Mouse (Mus musculus): ENCODE data around the gene Synpo2l.
A peak's percentile ranks its signal among the peaks of the same experiment; 100 is the strongest.
"Not testable (repeated sequence)": the region's sequence is repeated elsewhere in the genome, so short reads cannot be mapped to it uniquely, and the experiment has no call there.

Synpo2l gene

GRCm38 (mm10) chr14:20668154-20668810, at the start of gene Synpo2l:
Synpo2l (minus strand) TSS chr14:20668354.
- no peak for DNase-seq

DNA sequence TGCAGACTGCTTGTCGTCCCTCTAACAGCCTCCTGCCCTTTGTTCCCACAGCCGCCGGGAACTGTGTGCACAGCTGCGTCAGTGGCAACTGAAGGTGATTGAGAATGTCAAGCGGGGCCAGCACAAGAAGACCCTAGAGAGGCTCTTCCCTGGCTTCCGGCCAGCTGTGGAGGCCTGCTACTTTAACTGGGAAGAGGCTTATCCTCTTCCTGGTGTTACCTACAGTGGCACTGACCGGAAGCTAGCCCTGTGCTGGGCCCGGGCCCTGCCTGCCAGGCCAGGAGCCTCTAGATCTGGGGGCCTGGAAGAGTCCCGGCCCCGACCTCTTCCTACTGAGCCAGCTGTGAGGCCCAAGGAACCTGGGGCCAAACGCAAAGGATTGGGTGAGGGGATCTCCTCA, 45.7 kb upstream of the Synpo2l start:
- no peak for DNase-seq

DNA sequence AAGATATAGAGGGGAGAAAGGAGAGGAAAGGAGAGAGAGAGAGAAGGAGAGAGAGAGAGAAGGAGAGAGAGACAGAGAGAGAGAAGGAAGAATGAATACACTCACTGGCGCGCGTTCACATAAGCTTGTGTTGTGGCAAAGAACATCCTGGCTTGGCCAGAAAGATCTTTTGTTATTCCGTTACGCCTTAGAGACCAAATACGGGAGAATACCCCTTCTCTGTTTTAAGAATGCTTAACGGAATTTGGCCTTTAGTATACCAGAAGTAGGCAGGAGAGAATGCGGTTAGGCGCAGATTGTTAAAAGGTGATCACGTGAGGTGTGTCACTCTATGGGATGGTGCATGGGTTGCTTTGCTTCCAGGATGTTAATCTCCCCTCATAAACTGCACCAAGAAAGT, 40.1 kb upstream of the Synpo2l start:
- DNase-seq, result no peak

DNA sequence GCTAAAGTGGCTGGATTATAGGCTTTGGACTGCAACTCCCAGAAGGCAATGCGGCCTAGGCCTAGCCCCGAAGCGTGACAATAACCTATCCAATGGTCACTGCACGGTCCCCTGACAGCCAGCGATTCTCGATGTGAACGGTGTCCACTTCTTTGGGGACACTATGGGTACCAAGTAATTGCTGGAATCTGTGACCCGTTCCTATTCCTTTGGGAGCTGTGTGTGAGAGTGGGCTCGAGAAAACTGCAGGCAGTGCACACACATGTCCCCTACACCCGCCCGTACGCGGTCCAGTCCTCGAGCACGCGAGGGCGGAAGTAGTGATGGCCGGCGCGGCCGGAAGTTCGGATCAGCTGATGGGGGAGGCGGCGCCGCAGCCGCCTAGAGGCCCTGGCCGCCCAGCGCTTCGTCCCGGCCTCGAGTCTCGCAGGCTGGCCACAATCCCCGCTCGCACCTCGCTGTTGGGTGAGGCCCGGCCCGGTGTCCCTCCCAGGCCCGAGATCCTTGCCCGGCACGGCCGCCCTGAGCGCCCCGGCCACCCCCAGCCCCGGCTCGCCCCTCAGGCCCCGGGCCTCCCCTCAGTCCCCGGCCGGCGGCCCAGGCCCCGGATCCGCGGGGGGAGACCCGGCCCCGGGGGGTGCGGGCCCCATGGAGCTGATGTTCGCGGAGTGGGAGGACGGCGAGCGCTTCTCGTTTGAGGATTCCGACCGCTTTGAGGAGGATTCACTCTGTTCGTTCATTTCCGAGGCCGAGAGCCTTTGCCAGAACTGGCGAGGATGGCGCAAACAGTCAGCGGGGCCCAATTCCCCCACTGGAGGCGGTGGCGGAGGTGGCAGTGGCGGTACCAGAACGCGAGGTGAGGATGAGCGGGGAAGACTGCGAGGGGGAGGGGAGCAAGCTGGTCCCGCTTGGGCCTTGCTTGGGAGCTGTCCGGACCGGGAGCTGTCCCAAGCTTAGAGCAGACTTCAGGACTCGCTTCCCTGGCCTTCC, 39.3 kb upstream of the Synpo2l start, which contains the start of gene Zswim8:
Zswim8 (plus strand) TSS at position 352 of the 990 bp plus-strand sequence.
- DNase-seq, result peak; percentile 94 to 95

- not testable (repeated sequence) for DNase-seq
Measured at GRCm38 (mm10) chr14:20703461-20703860, 35.3 kb upstream of the Synpo2l start.

- peak; percentile 94 to 95 for DNase-seq
Measured at GRCm38 (mm10) chr14:20702741-20703381, 34.7 kb upstream of the Synpo2l start, which contains the start of gene Chchd1. Chchd1 (plus strand) TSS chr14:20703006.

DNA sequence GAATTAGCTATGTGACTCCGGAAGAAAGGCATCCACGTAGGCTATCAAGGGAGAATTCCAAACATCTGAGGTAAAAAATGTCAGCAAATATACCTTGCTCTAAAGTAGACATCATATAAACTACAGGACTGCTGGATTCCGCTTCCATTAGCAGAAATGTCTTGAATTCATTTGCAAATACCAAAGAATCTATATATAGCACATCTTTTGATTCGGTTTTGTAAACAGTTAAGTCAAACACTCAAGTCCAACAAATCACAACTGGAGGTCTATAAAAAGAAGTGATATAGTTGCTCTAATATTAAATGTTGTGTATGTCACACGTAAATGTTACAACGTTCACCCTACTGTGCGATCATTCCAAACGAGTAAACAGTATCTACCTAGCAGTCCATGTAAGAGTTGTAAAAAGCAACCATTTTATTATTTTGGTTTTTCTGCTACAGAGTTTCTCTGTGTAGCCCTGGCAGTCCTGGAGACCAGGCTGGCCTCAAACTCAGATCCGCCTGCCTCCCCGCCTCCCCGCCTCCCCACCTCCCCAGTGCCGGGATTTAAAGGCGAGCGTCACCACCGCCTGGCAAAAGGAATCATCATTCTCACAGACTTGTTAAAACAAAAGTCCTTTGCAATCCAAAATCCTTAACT, 34.1 kb upstream of the Synpo2l start:
- no peak for DNase-seq

- no peak for DNase-seq
Measured at GRCm38 (mm10) chr14:20701554-20701953, 33.4 kb upstream of the Synpo2l start.

DNA sequence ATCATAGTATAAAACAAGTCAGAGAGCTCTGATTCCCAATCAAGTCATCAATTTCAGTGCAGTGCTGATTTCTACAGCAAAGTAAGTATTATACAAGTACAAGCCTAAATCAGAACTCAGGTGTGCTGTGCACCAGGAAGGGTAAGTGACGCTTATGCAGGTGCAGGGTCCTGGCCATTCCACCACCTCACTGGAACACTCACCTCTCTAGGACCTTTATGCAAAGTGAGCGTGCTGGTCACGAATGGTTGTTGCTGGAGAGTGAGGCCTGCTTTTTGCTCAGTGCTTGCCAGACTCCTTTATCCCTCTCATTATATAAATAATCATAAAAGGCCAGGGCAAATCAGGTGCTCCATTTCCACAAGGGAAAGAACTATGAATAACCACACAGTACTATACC, 32.2 kb upstream of the Synpo2l start:
- DNase-seq, result no peak

DNA sequence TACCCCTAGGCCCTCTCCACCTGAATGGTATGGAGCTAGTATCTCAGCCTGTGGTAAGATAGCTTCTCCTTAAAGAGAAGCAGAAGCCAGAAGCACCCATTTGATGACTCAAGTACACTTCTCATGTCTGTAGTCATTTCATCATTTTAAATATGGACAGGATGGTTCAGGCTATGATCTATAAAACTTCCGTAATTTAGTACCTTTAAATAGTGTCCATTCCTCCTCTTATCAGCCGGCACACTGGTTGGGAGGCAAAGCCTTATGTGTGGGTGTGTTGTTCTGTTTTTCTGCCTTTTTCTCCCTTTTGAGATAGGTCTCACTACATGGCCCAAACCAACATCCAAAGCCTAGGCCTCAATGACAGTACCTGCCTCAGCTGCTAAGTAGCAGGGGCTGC, 30.4 kb upstream of the Synpo2l start:
- DNase-seq, result no peak

DNA sequence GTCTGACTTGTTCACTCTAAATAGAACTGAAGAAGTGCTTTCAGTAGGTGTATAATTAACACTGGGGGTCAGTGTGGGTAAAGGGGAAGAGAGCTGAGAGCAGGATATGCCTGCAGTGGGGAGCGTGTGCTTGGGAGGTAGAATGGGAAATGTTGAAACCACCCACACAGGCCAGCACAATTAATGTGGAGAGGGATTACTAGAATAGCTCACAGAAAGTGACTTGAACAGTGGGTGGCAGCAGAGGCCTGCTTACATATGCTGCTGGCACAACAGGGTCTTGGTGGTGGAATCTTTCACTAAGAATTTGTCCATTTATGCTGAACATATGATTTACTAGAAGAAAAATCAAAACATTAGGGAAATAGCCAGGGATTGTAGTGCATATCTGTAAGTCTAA, 28.8 kb upstream of the Synpo2l start:
- peak; percentile 41 to 71 for DNase-seq

GRCm38 (mm10) chr14:20695761-20696520, 27.8 kb upstream of the Synpo2l start:
- peak; percentile 26 to 43 for DNase-seq

DNA sequence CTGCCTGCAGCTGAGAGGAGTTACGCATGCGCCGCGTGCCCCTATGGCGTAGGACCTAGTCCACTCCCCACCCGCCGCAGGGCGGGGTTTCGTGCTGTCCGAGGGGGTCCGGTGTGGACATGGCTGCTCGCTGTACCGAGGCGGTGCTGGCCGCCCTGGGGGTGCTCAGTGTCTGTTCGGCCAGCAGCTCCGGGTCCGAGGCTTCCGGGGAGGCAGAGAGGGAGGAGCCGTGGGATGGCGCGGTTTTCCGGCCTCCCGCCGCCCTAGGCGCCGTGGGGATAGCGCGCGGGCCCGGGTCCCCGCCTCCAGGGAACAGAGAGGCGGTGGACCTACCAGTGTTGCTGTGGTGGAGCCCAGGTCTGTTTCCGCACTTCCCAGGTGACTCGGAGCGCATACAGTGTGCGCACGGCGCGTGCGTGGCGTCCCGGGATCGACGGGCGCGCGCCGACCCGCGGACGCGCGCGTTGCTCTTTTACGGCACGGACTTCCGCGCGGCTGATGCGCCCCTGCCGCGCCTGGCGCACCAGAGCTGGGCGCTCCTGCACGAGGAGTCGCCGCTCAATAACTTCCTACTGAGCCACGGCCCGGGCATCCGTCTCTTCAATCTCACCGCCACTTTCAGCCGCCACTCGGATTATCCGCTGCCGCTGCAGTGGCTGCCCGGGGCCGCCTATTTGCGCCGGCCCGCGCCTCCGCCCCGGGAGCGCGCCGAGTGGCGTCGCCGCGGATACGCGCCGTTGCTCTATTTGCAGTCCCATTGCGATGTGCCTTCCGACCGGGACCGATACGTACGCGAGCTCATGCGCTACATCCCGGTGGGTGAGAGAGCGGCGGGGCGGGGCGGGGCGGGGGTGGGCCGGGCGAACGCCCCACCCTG, 27.0 kb upstream of the Synpo2l start, which contains the start of gene Fut11:
Fut11 (plus strand) TSS at position 85 of the 877 bp plus-strand sequence.
- peak; percentile 93 to 94 for DNase-seq

- DNase-seq, result no peak
Measured at GRCm38 (mm10) chr14:20694185-20694883, 26.2 kb upstream of the Synpo2l start.

GRCm38 (mm10) chr14:20693589-20694101, 25.5 kb upstream of the Synpo2l start:
- no peak for DNase-seq

DNA sequence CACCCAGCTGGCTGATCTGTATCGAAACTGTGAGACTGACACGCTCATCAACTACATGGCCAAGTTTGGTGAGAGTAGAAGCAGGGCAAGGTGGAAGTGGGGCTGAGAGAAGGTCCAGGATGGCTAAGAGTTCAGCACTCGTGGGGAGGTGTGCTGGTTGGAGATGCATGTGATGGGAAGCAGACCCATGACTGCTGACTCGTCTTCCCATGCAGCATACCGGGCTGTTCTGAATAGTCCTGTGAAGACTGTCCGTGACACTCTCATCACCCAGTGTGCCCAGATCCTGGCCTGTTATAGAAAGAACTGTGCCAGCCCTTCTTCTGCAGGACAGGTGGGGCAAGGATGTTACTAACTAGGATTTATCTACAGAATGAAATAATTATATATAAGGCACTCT, 23.6 kb upstream of the Synpo2l start:
- no peak for DNase-seq

- no peak for DNase-seq
Measured at GRCm38 (mm10) chr14:20689009-20689408, 20.9 kb upstream of the Synpo2l start.

DNA sequence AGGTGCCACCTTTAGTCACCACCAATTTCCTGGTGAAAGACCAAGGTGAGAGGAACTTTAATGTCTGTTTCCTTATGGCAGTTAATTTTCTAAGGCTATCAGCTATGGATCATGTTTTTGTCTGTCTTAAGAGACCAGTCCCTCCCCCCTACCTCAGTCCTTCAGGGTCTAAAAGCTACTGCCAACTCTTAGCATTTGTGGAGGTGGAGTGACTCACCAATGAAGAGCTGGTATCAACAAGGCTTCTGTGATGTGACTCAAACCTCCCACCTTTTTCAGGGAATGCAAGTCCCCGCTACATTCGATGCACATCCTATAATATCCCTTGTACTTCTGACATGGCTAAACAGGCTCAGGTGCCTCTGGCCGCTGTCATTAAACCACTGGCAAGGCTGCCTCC, 18.4 kb upstream of the Synpo2l start:
- no peak for DNase-seq

DNA sequence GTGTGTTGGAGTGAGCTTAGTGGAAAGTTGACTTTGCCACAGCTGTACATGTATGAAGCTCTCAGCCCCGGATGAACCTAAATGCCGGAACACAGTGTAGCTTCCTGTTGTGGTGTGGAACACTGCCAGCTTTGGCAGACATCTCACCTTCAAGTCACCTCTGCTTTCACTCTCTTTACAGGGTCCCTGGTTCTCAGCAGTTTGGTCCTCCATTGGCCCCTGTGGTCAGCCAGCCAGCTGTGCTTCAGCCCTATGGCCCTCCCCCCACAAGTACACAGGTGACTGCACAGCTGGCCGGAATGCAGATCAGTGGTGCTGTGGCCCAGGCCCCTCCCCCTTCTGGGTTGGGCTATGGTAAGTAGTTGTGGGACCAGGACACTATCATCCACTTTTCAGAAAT, 14.3 kb upstream of the Synpo2l start:
- no peak for DNase-seq

DNA sequence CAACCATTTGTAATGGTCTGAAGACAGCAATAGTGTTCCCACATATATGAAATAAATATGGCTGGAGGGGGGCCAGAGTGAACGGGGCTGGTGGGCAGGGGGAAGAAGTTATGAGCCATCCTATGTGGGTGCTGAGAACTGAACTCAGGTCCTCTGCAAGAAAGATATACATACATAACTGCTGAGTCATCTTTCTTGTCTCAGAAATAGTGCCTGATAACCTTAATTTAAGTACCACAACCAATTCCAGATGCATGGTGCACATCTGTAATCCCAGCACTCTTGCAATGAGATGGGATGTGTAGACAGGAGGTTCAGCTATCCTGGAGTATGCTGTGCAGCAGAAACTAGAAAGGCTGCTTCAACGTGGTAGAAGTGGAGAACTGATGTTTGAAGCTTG, 13.6 kb upstream of the Synpo2l start:
- DNase-seq, result no peak

Measured in cerebellum, postnatal 25 days (tissue).